Mouse (Mus musculus) spleen, postnatal 14 days (tissue): Measurements from ENCODE around the gene Mmp9.

Experiments used
- DNase-seq, 2 experiments: peaks; one replicate each; pipeline ENCODE4 v3.0.0; 2021 to 2022; ENCODE audit warnings: low spot score in 2 of 2

Mmp9 gene

GRCm38 (mm10) chr2:164955725-164956124 is 15.1 kb downstream of the Mmp9 start:
- DNase-seq, result no peak

GRCm38 (mm10) chr2:164956195-164956594 is 15.6 kb downstream of the Mmp9 start:
- no peak for DNase-seq

- no peak for DNase-seq
Observed at GRCm38 (mm10) chr2:164957548-164958315, 17.2 kb downstream of the Mmp9 start.

GRCm38 (mm10) chr2:164960716-164961441 is 20.3 kb downstream of the Mmp9 start, which contains the start of gene Slc12a5:
TSS of gene Slc12a5 (plus strand) at chr2:164960802.
- no peak for DNase-seq

- DNase-seq, result peak; percentile 42 to 65
Observed at GRCm38 (mm10) chr2:164961506-164962182, 21.1 kb downstream of the Mmp9 start.

GRCm38 (mm10) chr2:164962183-164962580 is 21.6 kb downstream of the Mmp9 start:
- no peak for DNase-seq

- no peak for DNase-seq
Observed at GRCm38 (mm10) chr2:164964242-164964894, 23.8 kb downstream of the Mmp9 start.

- DNase-seq, result no peak
Observed at GRCm38 (mm10) chr2:164964981-164965380, 24.4 kb downstream of the Mmp9 start.

GRCm38 (mm10) chr2:164966381-164966780 is 25.8 kb downstream of the Mmp9 start:
- no peak for DNase-seq

GRCm38 (mm10) chr2:164967193-164967592 is 26.6 kb downstream of the Mmp9 start:
- DNase-seq, result no peak

- no peak for DNase-seq
Observed at GRCm38 (mm10) chr2:164967761-164968440, 27.3 kb downstream of the Mmp9 start.

GRCm38 (mm10) chr2:164968451-164968851 is 27.9 kb downstream of the Mmp9 start:
- no peak for DNase-seq

- no peak for DNase-seq
Observed at GRCm38 (mm10) chr2:164969348-164969781, 28.8 kb downstream of the Mmp9 start.

GRCm38 (mm10) chr2:164970631-164971196 is 30.1 kb downstream of the Mmp9 start:
- no peak for DNase-seq

- no peak for DNase-seq
Observed at GRCm38 (mm10) chr2:164972646-164973045, 32.1 kb downstream of the Mmp9 start.

GRCm38 (mm10) chr2:164975611-164976010 is 35.0 kb downstream of the Mmp9 start:
- no peak for DNase-seq

GRCm38 (mm10) chr2:164979749-164980148 is 39.2 kb downstream of the Mmp9 start:
- peak in 1 of 2 experiments; percentile 22 for DNase-seq

- DNase-seq, result no peak
Observed at GRCm38 (mm10) chr2:164985962-164986361, 45.4 kb downstream of the Mmp9 start.

GRCm38 (mm10) chr2:164986371-164987027 is 45.9 kb downstream of the Mmp9 start:
- no peak for DNase-seq

GRCm38 (mm10) chr2:164988777-164989176 is 48.2 kb downstream of the Mmp9 start:
- DNase-seq, result no peak
